Comparison of ENCODE assay signal across 12 mouse cellular contexts in genomic region chr10:39389451-39389891, GRCm38 (mm10). TPM values are rescaled to one million over a fixed set of nuclear protein-coding genes. Genes with fewer than 3 reads are reported as not detected.
DNase-seq lines count a peak whose midpoint lies in the region; ATAC-seq and TF ChIP-seq lines count a peak whose summit lies in the region.
"Had no signal": no experiment of that assay in that cellular context is flagged by ENCODE, and none has a peak within 500 bp of the region (broad histone marks: within the 10 kb centered on the region; RNA-seq: fewer than 3 reads in every experiment).

No protein-coding gene starts in this region.

- no peak overlapping the region for H3K4me2 ChIP-seq in hindbrain, embryonic 16.5 days (ENCODE audit: low read length)

- H3K4me1 ChIP-seq in heart, adult 2 months (ENCODE audit: control insufficient read depth, insufficient read depth, low read length), result peaks cover 32% of the 10 kb centered on the region
- peaks cover 39% of the 10 kb centered on the region for H3K4me1 ChIP-seq in hindbrain, embryonic 16.5 days (ENCODE audit: control insufficient read depth, insufficient read depth, low read depth, low read length)

- TF ChIP-seq EP300 in heart, adult 2 months (IDR thresholded peaks at IDR 0.05; ENCODE audit: insufficient read depth, low read depth, low read length), result peak; percentile 33; the same call in 1 of the 2 replicates

- no peak overlapping the region for H3K4me3 ChIP-seq in heart, adult 2 months
- H3K4me3 ChIP-seq in hindbrain, embryonic 16.5 days (ENCODE audit: low read length), result no peak overlapping the region
- H3K4me3 ChIP-seq: limb, embryonic 10.5 days had no signal

- no peak for DNase-seq in heart, adult 2 months
- DNase-seq in heart, postnatal 36 days, result no peak
- DNase-seq in right cerebral cortex, postnatal 4 days, result peak; percentile 58
- no peak for DNase-seq in right cerebral cortex, postnatal 36 days (ENCODE audit: low spot score in 2 of 2)
- DNase-seq in yolk sac, embryonic 10.5 days (ENCODE audit: low spot score), result no peak
- no peak for DNase-seq in spleen, postnatal 14 days (ENCODE audit: low spot score in 2 of 2)
- DNase-seq: cerebellum, adult 2 months; kidney, postnatal 14 days; spleen, adult 18-20 months; thymus, adult 2 months had no signal

- TF ChIP-seq POLR2A in heart, adult 2 months (IDR thresholded peaks at IDR 0.05; ENCODE audit: insufficient read depth, low read depth, low read length), result no peak

- H3K27ac ChIP-seq in heart, adult 2 months, result peak overlapping the region; percentile 81
- peak overlapping the region; percentile 49 for H3K27ac ChIP-seq in hindbrain, embryonic 16.5 days (ENCODE audit: low read depth, low read length)
- H3K27ac ChIP-seq: limb, embryonic 10.5 days had no signal

- peaks cover 6% of the 10 kb centered on the region for H3K79me2 ChIP-seq in heart, adult 2 months (replicated peaks; ENCODE audit: control insufficient read depth, insufficient read depth, low read length)

- WGBS in heart, adult 2 months, result 59% methylated on average over 11 of the region's 11 CpGs
- WGBS in hindbrain, embryonic 16.5 days, result 39% methylated on average over 11 of the region's 11 CpGs

- no peaks in the 10 kb centered on the region for H3K9me3 ChIP-seq in hindbrain, embryonic 16.5 days (ENCODE audit: control insufficient read depth, low read length)
- H3K9me3 ChIP-seq: limb, embryonic 10.5 days had no signal

- no peaks in the 10 kb centered on the region for H3K27me3 ChIP-seq in heart, adult 2 months (ENCODE audit: control insufficient read depth, insufficient read depth, low read length)
- H3K27me3 ChIP-seq in hindbrain, embryonic 16.5 days (replicated peaks; ENCODE audit: control insufficient read depth, insufficient read depth, low read length), result no peaks in the 10 kb centered on the region

- peak; percentile 55 for ATAC-seq in hindbrain, embryonic 16.5 days

- no peak for TF ChIP-seq CTCF in heart, adult 2 months (IDR thresholded peaks at IDR 0.05)

- no peak overlapping the region for H3K9ac ChIP-seq in heart, adult 2 months (ENCODE audit: low read depth, low read length)
- H3K9ac ChIP-seq in hindbrain, embryonic 16.5 days (ENCODE audit: low read depth, low read length), result 0 out of 2 replicates have a peak overlapping the region, but pooled peaks have one; percentile 3

- peaks cover 13% of the 10 kb centered on the region for H3K36me3 ChIP-seq in heart, adult 2 months (ENCODE audit: control insufficient read depth, insufficient read depth, low read length)
- peaks cover 5% of the 10 kb centered on the region; the same call in 1 of the 2 replicates for H3K36me3 ChIP-seq in hindbrain, embryonic 16.5 days (ENCODE audit: control insufficient read depth, insufficient read depth, low read length)

- intact Hi-C loops in heart, adult 2 months (cut with DNase I), result no loop called here
- intact Hi-C loops in heart, postnatal 36 days (cut with DNase I), result no loop called here

RNA-seq across cellular contexts. Expression of gene Fyn, which starts 20.8 kb away (rescaled TPM):
- 10 to 100 TPM; 26.1 to 29.7 TPM for total RNA-seq in heart, adult 2 months (2021)
- polyA plus RNA-seq in heart, adult 2 months (2012; rRNA removed), result 23.2 and 36.4 TPM in 2 replicates
- 10 to 100 TPM; 32.1 to 35.1 TPM for total RNA-seq in heart, postnatal 36 days (2021)
- 74.1 and 74.9 TPM in 2 replicates for polyA plus RNA-seq in hindbrain, embryonic 16.5 days (2015; fragmentation: Nextera tagmentation; extraction: Ambion mirVana)
